Mouse (Mus musculus): ENCODE results near the gene Rabl6. TPM values are rescaled to one million over a fixed set of nuclear protein-coding genes. Genes with fewer than 3 reads are reported as not detected.
"Not testable (repeated sequence)": the region's sequence is repeated elsewhere in the genome, so short reads cannot be mapped to it uniquely, and the experiment has no call there.

The Rabl6 gene
- polyA plus RNA-seq, 1 experiment from 2014 or later: 64.2 TPM

DNA sequence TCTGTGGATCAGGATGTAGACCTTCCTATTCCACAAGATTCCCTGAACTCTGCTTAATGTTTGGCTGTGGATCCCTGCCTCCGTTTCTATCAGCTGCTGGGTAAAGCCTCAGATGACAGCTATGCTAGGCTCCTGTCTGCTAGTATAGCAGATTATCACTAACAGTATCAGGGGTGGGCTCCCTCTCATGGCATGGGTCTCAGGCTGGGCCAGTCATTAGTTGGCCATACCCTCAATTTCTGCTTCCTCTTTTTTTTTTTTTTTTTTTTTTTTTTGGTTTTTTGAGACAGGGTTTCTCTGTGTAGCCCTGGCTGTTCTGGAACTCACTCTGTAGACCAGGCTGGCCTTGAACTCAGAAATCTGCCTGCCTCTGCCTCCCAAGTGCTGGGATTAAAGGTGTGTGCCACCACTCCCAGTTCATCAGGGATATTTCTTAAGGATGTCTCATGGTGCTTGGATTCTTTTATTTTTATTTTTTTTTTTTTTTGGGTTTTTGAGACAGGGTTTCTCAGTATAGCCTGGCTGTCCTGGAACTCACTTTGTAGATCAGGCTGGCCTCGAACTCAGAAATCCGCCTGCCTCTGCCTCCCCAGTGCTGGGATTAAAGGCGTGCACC is 55.0 kb downstream of the Rabl6 start:
- H3K9ac ChIP-seq; H3K9me3 ChIP-seq; H3K4me3 ChIP-seq (replicated peaks); H3K36me3 ChIP-seq; H3K27ac ChIP-seq; ATAC-seq (ENCODE audit: insufficient read depth, low FRiP score, low read depth); H3K27me3 ChIP-seq (replicated peaks); H3K4me1 ChIP-seq; H3K4me2 ChIP-seq: not testable (repeated sequence)
- 85% methylated on average over 4 of the region's 4 CpGs for WGBS

DNA sequence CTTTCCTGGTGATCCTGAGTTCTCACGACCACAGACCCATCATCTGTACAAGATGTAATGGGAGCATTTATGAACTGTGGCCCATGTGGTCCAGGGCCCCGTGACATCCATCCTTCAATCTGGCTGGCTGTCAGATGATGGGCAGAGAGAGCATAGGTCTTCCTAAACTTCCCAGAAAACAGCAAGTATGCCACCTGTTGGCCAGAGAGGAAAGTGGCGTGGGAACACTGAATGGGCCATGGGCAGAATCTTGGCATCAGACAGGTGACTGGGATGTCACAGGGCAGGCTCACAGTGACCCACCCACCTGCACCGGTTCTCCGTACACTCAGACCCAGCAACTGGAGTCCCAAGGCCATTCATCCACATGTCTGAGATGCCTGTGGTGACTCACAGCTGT is 57.1 kb downstream of the Rabl6 start:
- H3K27me3 ChIP-seq (replicated peaks): no peaks in the 10 kb centered on the region

GRCm38 (mm10) chr2:25549021-25549991 is 59.0 kb downstream of the Rabl6 start:
- WGBS: 74% methylated on average over 9 of the region's 9 CpGs
- H3K9me3 ChIP-seq: no peaks in the 10 kb centered on the region
- H3K27ac ChIP-seq: no peak overlapping the region

More for the DNA sequence above, 57.1 kb downstream of the Rabl6 start:
- H3K4me1 ChIP-seq: 0 out of 2 replicates have a peak, but pooled peaks cover under 1% of the 10 kb centered on the region
- no peak overlapping the region for H3K4me2 ChIP-seq
- H3K27ac ChIP-seq: no peak overlapping the region
- no peaks in the 10 kb centered on the region for H3K9me3 ChIP-seq
- no peak overlapping the region for H3K4me3 ChIP-seq (replicated peaks)
- H3K9ac ChIP-seq: no peak overlapping the region
- ATAC-seq (ENCODE audit: insufficient read depth, low FRiP score, low read depth): no peak
- WGBS: 26% methylated on average over 5 of the region's 5 CpGs
- H3K36me3 ChIP-seq: no peaks in the 10 kb centered on the region

GRCm38 (mm10) chr2:25546811-25547491 is 61.4 kb downstream of the Rabl6 start, which contains the start of gene Traf2:
Gene Traf2 (minus strand): TSS chr2:25546940.
- Histone ChIP-seq H3K27me3 (replicated peaks) (no peaks in the 10 kb centered on the region), H3K9ac (peak within 1 kb of the TSS; percentile 76), H3K27ac (peak within 1 kb of the TSS; percentile 76; the same call in 1 of the 2 replicates), H3K36me3 (no peaks in the 10 kb centered on the region), H3K4me1 (peaks cover 7% of the 10 kb centered on the region; the same call in 1 of the 2 replicates), H3K9me3 (no peaks in the 10 kb centered on the region), H3K4me2 (peak within 1 kb of the TSS; percentile 71), H3K4me3 (replicated peaks) (peak within 1 kb of the TSS; percentile 82)
- ATAC-seq (ENCODE audit: insufficient read depth, low FRiP score, low read depth): peak; percentile 99
- WGBS: 3% methylated on average over 48 of the region's 48 CpGs

More at GRCm38 (mm10) chr2:25549021-25549991, 59.0 kb downstream of the Rabl6 start:
- no peaks in the 10 kb centered on the region for H3K27me3 ChIP-seq (replicated peaks)
- no peaks in the 10 kb centered on the region for H3K36me3 ChIP-seq
- H3K9ac ChIP-seq: no peak overlapping the region
- peaks cover 7% of the 10 kb centered on the region; the same call in 1 of the 2 replicates for H3K4me1 ChIP-seq
- H3K4me3 ChIP-seq (replicated peaks): no peak overlapping the region
- ATAC-seq (ENCODE audit: insufficient read depth, low FRiP score, low read depth): no peak
- no peak overlapping the region for H3K4me2 ChIP-seq

DNA sequence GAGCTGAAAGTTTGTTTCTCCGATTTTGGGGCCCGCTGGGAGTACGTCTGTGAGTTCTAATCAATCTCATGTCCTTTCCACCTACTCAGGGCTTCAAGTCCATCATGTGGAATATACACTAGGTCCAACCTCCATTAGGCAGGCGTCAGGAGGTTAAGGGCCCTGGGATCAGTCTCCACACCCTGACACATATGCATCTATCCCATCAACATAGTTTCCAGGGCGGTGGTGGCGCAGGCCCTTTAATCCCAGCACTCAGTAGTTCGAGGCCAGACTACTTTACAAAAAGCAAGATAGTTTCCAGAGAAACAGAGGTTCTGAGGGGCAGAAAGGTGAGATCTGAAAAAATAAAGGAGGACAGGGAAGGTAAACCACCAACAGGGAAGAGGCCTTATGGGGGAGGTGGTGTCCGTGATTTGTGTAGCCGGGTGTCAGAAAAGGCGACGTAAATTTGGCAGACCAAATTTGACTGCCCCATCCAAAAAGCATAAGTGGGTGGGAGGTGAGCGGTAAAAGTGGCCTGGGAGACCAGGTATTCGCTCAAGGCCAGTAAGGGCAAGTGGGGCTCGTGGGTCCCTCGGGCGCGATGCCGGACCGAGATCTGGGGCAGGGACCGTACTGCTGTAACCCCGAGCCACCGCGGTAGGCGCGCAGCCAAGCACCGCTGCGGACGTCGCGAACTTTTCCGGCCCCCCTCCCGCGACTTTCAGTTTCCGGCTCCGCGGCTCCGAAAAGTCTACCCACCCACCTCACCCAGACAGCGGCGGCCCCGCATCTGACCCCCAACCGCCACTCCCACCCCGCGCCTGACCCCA is 62.1 kb downstream of the Rabl6 start:
- Histone ChIP-seq H3K4me3 (replicated peaks) (peak overlapping the region; percentile 82), H3K4me1 (peaks cover 7% of the 10 kb centered on the region; the same call in 1 of the 2 replicates), H3K27ac (peak overlapping the region; percentile 76; the same call in 1 of the 2 replicates), H3K9ac (peak overlapping the region; percentile 76), H3K9me3 (no peaks in the 10 kb centered on the region), H3K36me3 (no peaks in the 10 kb centered on the region), H3K4me2 (peak overlapping the region; percentile 71), H3K27me3 (replicated peaks) (no peaks in the 10 kb centered on the region)
- whole genome bisulfite sequencing: 5% methylated on average over 43 of the region's 43 CpGs
- ATAC-seq (ENCODE audit: insufficient read depth, low FRiP score, low read depth): peak; percentile 69

- peaks cover 12% of the 10 kb centered on the region for H3K36me3 ChIP-seq
- WGBS: 77% methylated on average over 10 of the region's 10 CpGs
- no peaks in the 10 kb centered on the region for H3K9me3 ChIP-seq
- no peak overlapping the region for H3K27ac ChIP-seq
- H3K4me2 ChIP-seq: no peak overlapping the region
- H3K27me3 ChIP-seq (replicated peaks): no peaks in the 10 kb centered on the region
- no peak overlapping the region for H3K4me3 ChIP-seq (replicated peaks)
- ATAC-seq (ENCODE audit: insufficient read depth, low FRiP score, low read depth): no peak
- H3K4me1 ChIP-seq: peaks cover 7% of the 10 kb centered on the region; the same call in 1 of the 2 replicates
- H3K9ac ChIP-seq: no peak overlapping the region
Observed at GRCm38 (mm10) chr2:25541644-25542367, 66.5 kb downstream of the Rabl6 start.

- no peaks in the 10 kb centered on the region for H3K4me1 ChIP-seq
- H3K9ac ChIP-seq: no peak overlapping the region
- H3K27ac ChIP-seq: no peak overlapping the region
- H3K27me3 ChIP-seq (replicated peaks): no peaks in the 10 kb centered on the region
- H3K4me3 ChIP-seq (replicated peaks): no peak overlapping the region
- H3K36me3 ChIP-seq: peaks cover 20% of the 10 kb centered on the region
- ATAC-seq (ENCODE audit: insufficient read depth, low FRiP score, low read depth): no peak
- WGBS: 87% methylated on average over 4 of the region's 4 CpGs
- no peaks in the 10 kb centered on the region for H3K9me3 ChIP-seq
- H3K4me2 ChIP-seq: no peak overlapping the region
Observed at GRCm38 (mm10) chr2:25540541-25540948, 67.8 kb downstream of the Rabl6 start.

DNA sequence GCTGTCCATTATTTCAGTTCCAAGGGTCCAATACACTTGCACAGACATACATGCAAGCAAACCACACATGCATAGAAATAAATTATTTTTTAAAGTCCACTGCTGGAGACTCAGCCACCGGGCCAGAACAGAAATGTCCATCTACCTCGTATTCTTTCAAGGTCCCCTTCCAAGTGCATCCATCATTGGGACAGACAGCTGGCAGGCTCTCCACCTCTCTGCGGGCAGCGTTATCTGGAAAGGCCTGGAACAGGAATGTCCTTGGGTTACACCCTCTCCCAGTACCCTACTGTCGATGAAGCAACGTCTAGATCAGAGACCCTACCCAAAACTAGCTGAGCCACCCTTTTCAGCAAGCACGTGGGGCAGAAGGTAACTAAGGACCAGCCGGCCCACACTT is 71.8 kb downstream of the Rabl6 start:
- H3K36me3 ChIP-seq: peaks cover 34% of the 10 kb centered on the region
- H3K4me1 ChIP-seq: no peaks in the 10 kb centered on the region
- WGBS: 76% methylated on average over 8 of the region's 8 CpGs
- H3K9ac ChIP-seq: no peak overlapping the region
- H3K4me3 ChIP-seq (replicated peaks): no peak overlapping the region
- H3K27me3 ChIP-seq (replicated peaks): no peaks in the 10 kb centered on the region
- no peak overlapping the region for H3K27ac ChIP-seq
- ATAC-seq (ENCODE audit: insufficient read depth, low FRiP score, low read depth): no peak
- H3K4me2 ChIP-seq: no peak overlapping the region
- no peaks in the 10 kb centered on the region for H3K9me3 ChIP-seq

GRCm38 (mm10) chr2:25534866-25535182 is 73.5 kb downstream of the Rabl6 start:
- H3K4me2 ChIP-seq: no peak overlapping the region
- H3K9ac ChIP-seq: no peak overlapping the region
- no peak overlapping the region for H3K4me3 ChIP-seq (replicated peaks)
- WGBS: 91% methylated on average over 2 of the region's 2 CpGs
- no peak overlapping the region for H3K27ac ChIP-seq
- no peaks in the 10 kb centered on the region for H3K9me3 ChIP-seq
- H3K27me3 ChIP-seq (replicated peaks): no peaks in the 10 kb centered on the region
- H3K4me1 ChIP-seq: no peaks in the 10 kb centered on the region
- ATAC-seq (ENCODE audit: insufficient read depth, low FRiP score, low read depth): no peak
- H3K36me3 ChIP-seq: peaks cover 42% of the 10 kb centered on the region

GRCm38 (mm10) chr2:25534178-25534865 is 74.0 kb downstream of the Rabl6 start:
- no peak overlapping the region for H3K4me2 ChIP-seq
- no peak overlapping the region for H3K4me3 ChIP-seq (replicated peaks)
- no peaks in the 10 kb centered on the region for H3K4me1 ChIP-seq
- no peaks in the 10 kb centered on the region for H3K9me3 ChIP-seq
- WGBS: 72% methylated on average over 3 of the region's 3 CpGs
- H3K27me3 ChIP-seq (replicated peaks): no peaks in the 10 kb centered on the region
- peaks cover 42% of the 10 kb centered on the region for H3K36me3 ChIP-seq
- ATAC-seq (ENCODE audit: insufficient read depth, low FRiP score, low read depth): no peak
- H3K9ac ChIP-seq: no peak overlapping the region
- no peak overlapping the region for H3K27ac ChIP-seq

All from stomach, embryonic 15.5 days (tissue).